Mouse (Mus musculus) olfactory bulb, adult 2 months (tissue): Measurements from ENCODE around the gene Cbarp.

Source experiments
- CTCF ChIP-seq: fragments of 200-500 bp; IDR thresholded peaks from 2 replicates; pipeline ENCODE4 v1.5.1; 2012; ENCODE audit warnings: low read depth, mild to moderate bottlenecking, low read length, moderate library complexity; ENCODE audit not compliant: insufficient read depth
- POLR2A ChIP-seq: fragments of 200-500 bp; IDR thresholded peaks from 2 replicates; pipeline ENCODE4 v1.6.1; 2012; ENCODE audit warnings: mild to moderate bottlenecking, low read depth, low read length, moderate library complexity; ENCODE audit not compliant: insufficient read depth

- TF ChIP-seq POLR2A, result no peak
- TF ChIP-seq CTCF, result no peak
Measured at GRCm38 (mm10) chr10:80130403-80131031, 10.1 kb downstream of the Cbarp start.
